Mouse (Mus musculus) layer of hippocampus, adult 9-11 months (tissue): ENCODE measurements around the gene Gpr156.
"Not testable (repeated sequence)": the region's sequence is repeated elsewhere in the genome, so short reads cannot be mapped to it uniquely, and the experiment has no call there.

Experiments used
- DNase-seq: peaks from one replicate; pipeline ENCODE4 v3.0.0; 2022

The Gpr156 gene

GRCm38 (mm10) chr16:37963331-37964281 lies 47.3 kb downstream of the Gpr156 start:
- DNase-seq: no peak

DNA sequence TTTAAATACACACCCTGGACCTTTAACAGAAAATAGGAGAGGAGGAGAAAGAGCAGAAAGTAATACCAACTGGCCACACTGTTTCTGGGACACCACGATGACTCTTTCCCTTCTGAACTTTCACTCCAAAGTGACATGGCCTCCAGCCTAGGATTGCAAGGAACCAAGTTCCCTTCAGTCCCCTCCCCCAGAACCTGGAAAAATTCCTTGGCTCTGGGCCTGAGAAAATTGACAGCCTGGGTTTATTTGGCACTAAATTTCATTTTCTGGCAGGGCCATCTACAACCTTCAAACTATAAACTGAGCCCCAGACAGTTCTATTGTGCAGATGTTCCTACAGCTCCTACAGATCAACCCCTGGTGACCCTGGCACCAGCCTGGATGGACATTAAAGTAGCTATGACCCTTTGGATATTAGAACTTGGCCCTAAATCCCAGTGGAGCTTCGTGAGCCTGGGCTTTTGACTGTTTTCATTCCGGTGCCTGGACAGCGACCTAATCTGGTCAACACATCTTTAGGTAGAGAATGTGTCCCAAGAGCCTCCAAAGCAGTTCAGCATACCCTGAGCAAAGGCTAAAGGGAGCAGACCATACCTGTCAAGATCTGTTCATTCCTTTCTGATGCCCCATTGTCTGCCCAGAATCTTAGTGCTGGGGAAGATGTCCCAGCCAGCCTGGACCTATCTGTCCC lies 48.2 kb downstream of the Gpr156 start:
- no peak for DNase-seq

DNA sequence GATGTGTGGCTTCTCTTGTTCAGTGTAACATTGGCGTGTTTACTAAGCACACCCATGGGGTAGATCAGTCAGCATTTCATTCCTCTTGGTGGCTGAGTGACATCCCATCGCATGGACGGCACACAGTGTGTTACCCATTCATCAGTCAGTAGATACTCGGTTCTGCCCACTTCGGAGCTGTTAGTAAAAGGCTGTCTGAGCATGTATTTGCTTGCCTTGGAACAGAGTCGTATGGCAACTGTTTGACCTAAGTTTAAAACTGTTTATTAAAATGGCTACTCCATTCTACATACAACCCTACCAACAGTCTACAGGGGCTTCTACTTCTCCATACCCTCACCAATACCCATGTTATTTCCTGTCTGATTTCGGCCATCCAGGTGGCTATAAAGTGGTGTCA lies 50.6 kb downstream of the Gpr156 start:
- no peak for DNase-seq

GRCm38 (mm10) chr16:37967415-37967814 lies 51.1 kb downstream of the Gpr156 start:
- DNase-seq: no peak

DNA sequence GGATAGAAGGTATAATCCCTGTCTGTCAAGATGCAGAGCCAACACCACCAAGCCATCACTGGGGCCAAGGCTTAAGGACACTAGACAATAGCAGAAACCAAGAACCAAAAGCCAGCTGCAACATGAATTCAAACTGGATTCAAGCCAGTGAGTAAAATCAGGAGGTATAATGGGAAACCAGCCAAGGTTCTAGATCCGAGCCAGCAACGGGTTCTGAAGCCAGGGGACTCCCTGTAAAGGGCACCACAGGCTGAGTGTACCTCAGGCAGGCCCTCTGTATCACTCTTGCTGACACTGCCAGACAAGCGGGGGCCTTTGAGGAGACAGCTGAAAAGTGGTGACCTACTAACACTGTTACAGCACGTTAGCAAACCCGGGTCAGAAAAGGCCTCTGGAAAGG lies 55.2 kb downstream of the Gpr156 start:
- DNase-seq: no peak

- DNase-seq: no peak
Observed at GRCm38 (mm10) chr16:37972357-37972756, 56.1 kb downstream of the Gpr156 start.

GRCm38 (mm10) chr16:37973239-37973638 lies 56.9 kb downstream of the Gpr156 start:
- not testable (repeated sequence) for DNase-seq

- DNase-seq: peak; percentile 26
Observed at GRCm38 (mm10) chr16:37973855-37974519, 57.7 kb downstream of the Gpr156 start.

- peak; percentile 68 for DNase-seq
Observed at GRCm38 (mm10) chr16:37974520-37975340, 58.4 kb downstream of the Gpr156 start.

DNA sequence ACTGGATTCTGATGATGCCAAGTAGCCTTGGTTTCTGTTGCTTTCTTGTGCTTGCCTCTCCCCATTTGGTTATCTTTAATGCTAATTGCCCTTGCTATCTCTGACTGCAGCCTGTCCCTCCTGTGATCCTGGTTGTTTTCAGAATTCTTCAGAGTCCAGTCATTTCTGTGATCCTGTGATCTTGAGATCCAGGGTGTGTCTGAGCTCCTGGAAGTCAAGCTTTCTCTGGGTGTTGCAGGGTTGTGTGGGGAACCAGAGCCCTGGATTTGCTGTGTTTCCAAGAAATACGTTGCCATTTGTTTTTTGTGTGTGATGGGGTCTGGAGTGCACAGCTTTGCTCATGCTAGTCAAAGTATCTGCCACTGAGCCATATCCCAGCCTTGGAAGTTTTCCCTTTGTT lies 65.6 kb downstream of the Gpr156 start:
- no peak for DNase-seq

- peak; percentile 66 for DNase-seq
Observed at GRCm38 (mm10) chr16:37988211-37988865, 72.0 kb downstream of the Gpr156 start.

DNA sequence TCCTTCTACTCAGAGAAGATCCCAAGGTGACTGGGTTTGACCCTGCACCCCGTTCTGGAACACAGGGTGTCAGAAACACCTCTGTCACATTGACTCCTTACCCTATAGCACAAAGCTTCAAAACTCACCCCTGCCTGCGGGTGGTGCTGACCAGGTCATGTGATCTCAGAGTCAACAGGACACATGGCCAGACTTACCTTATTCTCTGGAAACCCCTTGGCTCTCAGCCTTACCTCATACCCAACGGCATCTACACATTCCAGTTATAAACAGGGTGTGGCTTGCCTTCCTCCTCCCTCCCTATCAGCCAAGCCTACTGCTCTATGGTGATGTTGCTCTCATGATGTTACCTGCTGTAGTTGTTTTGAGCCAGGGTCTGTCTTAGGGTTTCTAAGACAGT lies 73.5 kb downstream of the Gpr156 start:
- DNase-seq: no peak

- DNase-seq: no peak
Observed at GRCm38 (mm10) chr16:37990553-37991344, 74.5 kb downstream of the Gpr156 start.

DNA sequence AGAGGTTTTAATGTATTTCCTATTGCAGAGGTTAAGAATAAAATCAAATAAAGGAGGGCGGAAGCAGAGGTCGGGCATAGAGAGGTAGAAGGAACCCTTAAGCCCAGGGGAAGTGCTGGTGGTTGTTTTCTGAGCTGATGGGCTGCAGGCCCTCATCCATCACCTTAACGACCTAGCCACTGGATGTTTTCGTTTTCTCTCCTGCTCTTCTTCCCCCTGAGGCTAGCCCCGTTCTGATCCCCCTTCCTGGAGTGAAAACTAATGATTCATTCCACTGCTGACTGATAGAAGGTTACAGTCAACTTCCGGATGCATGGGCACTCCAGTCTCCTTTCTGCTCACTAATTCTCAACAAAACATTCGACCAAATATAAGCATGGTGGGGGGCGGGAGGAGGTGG lies 76.5 kb downstream of the Gpr156 start:
- no peak for DNase-seq

DNA sequence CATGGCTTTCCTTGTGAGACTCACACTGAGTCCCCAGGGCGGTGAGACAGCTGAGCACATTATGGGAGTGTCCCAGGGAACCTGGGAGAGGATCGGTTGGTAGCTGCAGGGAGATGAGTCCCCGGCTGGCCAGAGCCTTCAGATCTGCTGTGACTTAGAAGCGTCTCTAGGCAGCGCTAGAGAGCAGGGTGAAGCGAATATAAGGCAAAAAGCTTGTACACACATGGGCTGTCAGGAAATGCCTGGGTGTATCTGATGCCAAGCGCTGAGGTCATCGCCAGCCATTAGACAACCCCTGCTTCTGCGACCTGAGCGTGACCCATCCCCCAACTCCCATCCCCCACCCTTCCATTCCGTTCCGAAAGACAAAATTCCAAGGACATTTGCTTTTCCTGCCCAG lies 78.4 kb downstream of the Gpr156 start:
- peak; percentile 44 for DNase-seq

- DNase-seq: no peak
Observed at GRCm38 (mm10) chr16:37997771-37998170, 81.5 kb downstream of the Gpr156 start.

DNA sequence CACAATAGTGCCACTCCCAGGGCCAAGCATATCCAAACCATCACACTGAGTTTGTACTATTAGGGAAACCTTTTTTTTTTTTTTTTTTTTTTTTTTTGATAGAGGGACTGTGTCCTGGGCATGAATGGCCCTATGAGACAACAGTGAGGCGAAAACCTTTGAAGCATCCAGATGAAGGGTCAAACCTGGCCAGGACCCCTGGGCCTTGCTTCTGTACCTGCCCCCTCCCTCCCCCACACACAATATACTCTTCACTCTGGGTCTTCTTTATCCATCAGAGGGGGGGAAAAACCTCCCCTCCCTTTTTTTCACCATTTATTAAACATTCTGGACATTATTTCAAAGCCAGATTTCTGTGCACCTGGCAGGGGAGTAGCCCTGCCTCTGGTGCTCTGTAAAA lies 83.5 kb downstream of the Gpr156 start:
- DNase-seq: no peak

GRCm38 (mm10) chr16:38000178-38000577 lies 83.9 kb downstream of the Gpr156 start:
- DNase-seq: peak; percentile 15

DNA sequence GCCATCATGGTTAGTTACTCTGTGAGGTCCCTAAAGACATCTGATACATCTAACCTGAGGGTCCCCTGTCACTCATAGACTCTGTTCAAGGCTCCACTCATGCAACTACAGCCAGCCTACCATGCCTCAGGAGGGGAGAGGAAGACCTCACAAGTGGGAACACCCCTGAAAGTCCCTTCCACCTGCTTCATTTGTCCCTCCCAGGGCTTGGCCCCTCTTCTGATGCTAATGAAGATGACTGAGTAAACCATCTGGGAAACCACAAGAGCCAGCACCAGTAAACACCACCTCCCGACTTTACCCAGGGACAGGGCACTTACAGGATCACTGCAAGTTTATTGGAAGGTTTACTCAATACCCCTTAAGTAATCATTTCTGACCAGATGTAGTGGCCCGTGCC lies 85.5 kb downstream of the Gpr156 start:
- no peak for DNase-seq

DNA sequence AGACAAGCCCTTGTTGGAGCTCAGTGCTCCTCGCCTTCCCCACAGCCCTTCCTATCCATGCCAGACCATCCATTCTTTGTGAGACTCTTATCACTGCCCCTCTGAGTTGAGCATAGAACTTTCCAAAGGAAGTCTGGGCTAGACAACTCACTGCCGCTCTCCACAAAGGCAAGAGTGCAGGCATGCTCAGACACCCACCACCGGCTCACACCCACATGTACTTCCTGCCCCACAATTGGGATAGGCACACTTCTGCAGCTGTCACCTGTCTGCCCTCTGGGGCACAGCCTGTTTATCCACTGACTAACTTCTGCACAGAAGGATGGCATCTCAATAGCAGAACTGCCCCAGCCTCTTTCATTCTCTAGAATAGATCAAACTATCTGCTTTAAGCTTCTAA lies 86.2 kb downstream of the Gpr156 start:
- no peak for DNase-seq

DNA sequence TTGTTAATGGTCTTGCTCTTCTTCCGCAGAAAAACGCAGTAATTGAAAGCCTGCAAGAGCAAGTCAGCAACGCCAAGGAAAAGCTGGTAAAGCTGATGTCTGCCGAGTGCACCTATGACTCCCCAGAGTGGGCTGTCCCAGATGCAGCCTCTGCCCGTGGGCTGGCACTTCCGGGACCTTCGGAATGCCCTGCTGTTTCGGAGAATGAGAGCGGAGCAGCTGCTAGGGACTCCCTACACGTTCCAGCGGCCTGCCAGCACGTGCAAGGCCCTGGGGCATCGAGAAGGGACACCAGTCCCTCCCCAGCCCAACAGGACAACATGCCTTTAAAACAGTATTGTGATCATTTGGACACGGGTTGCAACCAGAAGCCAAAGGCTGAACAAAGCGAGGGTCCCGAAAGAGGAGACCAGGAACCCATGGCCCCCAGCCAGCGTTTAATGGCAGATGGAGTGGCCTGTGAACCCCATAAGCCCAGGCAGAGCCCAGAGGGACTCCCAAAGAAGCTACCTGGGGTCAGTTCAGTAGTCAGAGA lies 88.3 kb downstream of the Gpr156 start:
- DNase-seq: no peak
